Mouse (Mus musculus) layer of hippocampus, postnatal 25 days (tissue): ENCODE results near the gene Tbx3. TPM values are rescaled to one million over a fixed set of nuclear protein-coding genes. Genes with fewer than 3 reads are reported as not detected.

ENCODE experiments used
- DNase-seq, 2 experiments: peaks; one replicate each; pipeline ENCODE4 v3.0.0; 2022; ENCODE audit warnings: mixed read lengths in 2 of 2, low spot score in 1 of 2; ENCODE audit errors: extremely low spot score in 1 of 2
- total RNA-seq, 2 experiments: library from RNA; stranded (reverse); gene quantifications; 2 replicates each; pipeline ENCODE4 v1.2.3; 2021

The Tbx3 gene
- total RNA-seq, 2 experiments from 2014 or later: 2.9 to 3.1 TPM

GRCm38 (mm10) chr5:119678516-119678915, 8.0 kb downstream of the Tbx3 start:
- DNase-seq: no peak

GRCm38 (mm10) chr5:119679084-119679483, 8.6 kb downstream of the Tbx3 start:
- no peak for DNase-seq

- no peak for DNase-seq
These were observed 9.3 kb downstream of the Tbx3 start for GRCm38 (mm10) chr5:119679614-119680328.

- DNase-seq: no peak
These were observed 10.0 kb downstream of the Tbx3 start for GRCm38 (mm10) chr5:119680329-119681010.

- no peak for DNase-seq
These were observed 10.8 kb downstream of the Tbx3 start for GRCm38 (mm10) chr5:119681011-119681832.

GRCm38 (mm10) chr5:119681833-119682210, 11.4 kb downstream of the Tbx3 start:
- no peak for DNase-seq

- DNase-seq: no peak
These were observed 12.4 kb downstream of the Tbx3 start for GRCm38 (mm10) chr5:119682646-119683515.

GRCm38 (mm10) chr5:119683861-119684260, 13.4 kb downstream of the Tbx3 start:
- no peak for DNase-seq

GRCm38 (mm10) chr5:119684701-119685391, 14.4 kb downstream of the Tbx3 start:
- DNase-seq: no peak

GRCm38 (mm10) chr5:119685446-119686198, 15.2 kb downstream of the Tbx3 start:
- DNase-seq: no peak

GRCm38 (mm10) chr5:119686199-119686964, 15.9 kb downstream of the Tbx3 start:
- DNase-seq: no peak

- DNase-seq: no peak
These were observed 16.8 kb downstream of the Tbx3 start for GRCm38 (mm10) chr5:119687005-119687855.

GRCm38 (mm10) chr5:119687856-119688206, 17.4 kb downstream of the Tbx3 start:
- no peak for DNase-seq

- DNase-seq: no peak
These were observed 17.8 kb downstream of the Tbx3 start for GRCm38 (mm10) chr5:119688306-119688705.

- no peak for DNase-seq
These were observed 18.5 kb downstream of the Tbx3 start for GRCm38 (mm10) chr5:119688914-119689420.

- no peak for DNase-seq
These were observed 19.0 kb downstream of the Tbx3 start for GRCm38 (mm10) chr5:119689501-119689900.

GRCm38 (mm10) chr5:119691075-119691474, 20.6 kb downstream of the Tbx3 start:
- DNase-seq: peak; percentile 58 to 89
